Mouse (Mus musculus): ENCODE measurements around the gene Mycn. TPM values are rescaled to one million over a fixed set of nuclear protein-coding genes. Genes with fewer than 3 reads are reported as not detected.
A peak's percentile ranks its signal among the peaks of the same experiment; 100 is the strongest.

The Mycn gene
- polyA plus RNA-seq, 1 experiment from 2014 or later = 57.3 TPM

GRCm38 (mm10) chr12:12941129-12941504 is 597 bp downstream of the Mycn start:
- Histone ChIP-seq H3K4me2 (peak overlapping the region; percentile 92), H3K9ac (peak overlapping the region; percentile 77), H3K4me1 (peaks cover 35% of the 10 kb centered on the region), H3K4me3 (peak overlapping the region; percentile 74), H3K9me3 (no peaks in the 10 kb centered on the region), H3K36me3 (peaks cover 8% of the 10 kb centered on the region; the same call in 1 of the 2 replicates), H3K27ac (peak overlapping the region; percentile 92), H3K27me3 (0 out of 2 replicates have a peak, but pooled peaks cover 3% of the 10 kb centered on the region)
- ATAC-seq (ENCODE audit: borderline replicate concordance, extremely low read depth, low FRiP score, low TSS enrichment) = no peak
- WGBS = 0% methylated on average over 20 of the region's 20 CpGs

DNA sequence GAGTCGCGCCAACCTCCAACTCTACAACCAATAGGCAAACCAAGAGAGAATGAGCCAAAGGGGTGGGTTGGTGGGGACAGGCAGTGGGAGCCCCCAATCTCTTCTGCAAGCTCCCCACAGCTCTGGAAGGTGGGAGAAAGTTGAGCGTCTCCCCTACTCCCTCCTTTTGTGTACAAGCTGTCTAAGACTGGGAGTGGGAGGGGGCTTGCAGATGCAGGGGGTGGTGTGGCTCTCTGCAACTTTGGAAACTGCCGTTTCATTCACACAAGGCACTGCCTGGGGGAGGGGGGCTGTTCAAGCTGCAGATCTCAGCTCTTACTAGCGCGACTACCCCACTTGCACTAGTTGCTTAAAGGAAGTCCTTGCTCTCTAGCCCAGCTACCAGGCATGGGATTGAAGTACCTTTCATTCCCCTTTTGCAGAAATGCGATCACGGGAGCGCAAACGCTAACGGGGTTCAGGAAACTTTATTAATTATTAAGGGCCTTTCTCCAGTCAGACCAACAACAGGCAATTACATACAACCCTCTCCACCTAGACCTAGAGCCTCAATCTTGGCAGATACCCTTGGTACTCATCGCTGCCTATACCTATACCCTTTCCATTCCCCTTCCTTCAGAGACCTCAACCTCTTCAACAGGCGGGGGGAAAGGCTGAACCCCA is 1.1 kb downstream of the Mycn start:
- Histone ChIP-seq H3K9me3 (no peaks in the 10 kb centered on the region), H3K27ac (peak overlapping the region; percentile 92), H3K4me1 (peaks cover 33% of the 10 kb centered on the region), H3K4me3 (peak overlapping the region; percentile 74), H3K4me2 (peak overlapping the region; percentile 92), H3K36me3 (peaks cover 12% of the 10 kb centered on the region), H3K9ac (peak overlapping the region; percentile 77), H3K27me3 (0 out of 2 replicates have a peak, but pooled peaks cover 3% of the 10 kb centered on the region)
- ATAC-seq (ENCODE audit: borderline replicate concordance, extremely low read depth, low FRiP score, low TSS enrichment) = no peak
- WGBS = 1% methylated on average over 13 of the region's 13 CpGs

- Histone ChIP-seq H3K36me3 (peaks cover 13% of the 10 kb centered on the region), H3K9me3 (no peaks in the 10 kb centered on the region), H3K9ac (peak overlapping the region; percentile 77), H3K4me1 (peaks cover 30% of the 10 kb centered on the region), H3K4me2 (peak overlapping the region; percentile 92), H3K27ac (peak overlapping the region; percentile 92), H3K27me3 (0 out of 2 replicates have a peak, but pooled peaks cover 3% of the 10 kb centered on the region), H3K4me3 (peak overlapping the region; percentile 74)
- WGBS = 1% methylated on average over 69 of the region's 69 CpGs
- no peak for ATAC-seq (ENCODE audit: borderline replicate concordance, extremely low read depth, low FRiP score, low TSS enrichment)
Observed at GRCm38 (mm10) chr12:12939581-12940465, 1.9 kb downstream of the Mycn start.

DNA sequence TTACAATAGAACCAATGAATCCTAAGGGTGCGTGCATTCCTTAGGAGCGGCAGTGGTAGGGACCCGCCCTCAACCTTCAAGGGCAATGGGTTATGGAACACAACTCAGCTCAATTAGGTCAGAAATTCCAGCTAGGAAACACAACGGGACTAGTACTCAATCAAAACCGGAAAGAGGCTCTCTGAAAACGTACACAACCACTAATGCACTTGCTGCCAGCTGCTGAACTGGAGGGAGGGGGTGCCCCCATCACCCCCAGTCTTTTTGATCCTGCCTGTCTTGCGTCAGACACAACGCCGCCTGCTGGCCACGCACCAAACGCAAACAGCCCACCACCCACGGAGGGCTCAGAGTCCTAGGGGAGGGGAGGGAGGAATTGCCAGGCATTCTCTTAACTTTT is 2.9 kb downstream of the Mycn start:
- H3K27ac ChIP-seq = peak overlapping the region; percentile 92
- peak overlapping the region; percentile 92 for H3K4me2 ChIP-seq
- no peaks in the 10 kb centered on the region for H3K9me3 ChIP-seq
- 0 out of 2 replicates have a peak, but pooled peaks cover 3% of the 10 kb centered on the region for H3K27me3 ChIP-seq
- ATAC-seq (ENCODE audit: borderline replicate concordance, extremely low read depth, low FRiP score, low TSS enrichment) = no peak
- peak overlapping the region; percentile 77 for H3K9ac ChIP-seq
- WGBS = under 1% methylated on average over 12 of the region's 12 CpGs
- H3K4me3 ChIP-seq = peak overlapping the region; percentile 74
- peaks cover 13% of the 10 kb centered on the region for H3K36me3 ChIP-seq
- H3K4me1 ChIP-seq = peaks cover 30% of the 10 kb centered on the region

- peaks cover 13% of the 10 kb centered on the region for H3K36me3 ChIP-seq
- no peaks in the 10 kb centered on the region for H3K9me3 ChIP-seq
- WGBS = 1% methylated on average over 7 of the region's 7 CpGs
- peak overlapping the region; percentile 77 for H3K9ac ChIP-seq
- H3K4me2 ChIP-seq = peak overlapping the region; percentile 92
- peak overlapping the region; percentile 92 for H3K27ac ChIP-seq
- 0 out of 2 replicates have a peak, but pooled peaks cover 1% of the 10 kb centered on the region for H3K27me3 ChIP-seq
- H3K4me1 ChIP-seq = peaks cover 30% of the 10 kb centered on the region
- ATAC-seq (ENCODE audit: borderline replicate concordance, extremely low read depth, low FRiP score, low TSS enrichment) = peak; percentile 20; the same call in 1 of the 2 replicates
- H3K4me3 ChIP-seq = peak overlapping the region; percentile 74
Observed at GRCm38 (mm10) chr12:12938361-12938760, 3.4 kb downstream of the Mycn start.

- WGBS = 7% methylated on average over 9 of the region's 9 CpGs
- no peaks in the 10 kb centered on the region for H3K27me3 ChIP-seq
- peak overlapping the region; percentile 74 for H3K4me3 ChIP-seq
- H3K9ac ChIP-seq = peak overlapping the region; percentile 77
- peaks cover 30% of the 10 kb centered on the region for H3K4me1 ChIP-seq
- H3K27ac ChIP-seq = peak overlapping the region; percentile 92
- peaks cover 13% of the 10 kb centered on the region for H3K36me3 ChIP-seq
- ATAC-seq (ENCODE audit: borderline replicate concordance, extremely low read depth, low FRiP score, low TSS enrichment) = no peak
- H3K9me3 ChIP-seq = no peaks in the 10 kb centered on the region
- H3K4me2 ChIP-seq = peak overlapping the region; percentile 92
Observed at GRCm38 (mm10) chr12:12937746-12938145, 4.0 kb downstream of the Mycn start.

- WGBS = 48% methylated on average over 30 of the region's 30 CpGs
- H3K27me3 ChIP-seq = no peaks in the 10 kb centered on the region
- peak overlapping the region; percentile 92 for H3K4me2 ChIP-seq
- H3K9me3 ChIP-seq = no peaks in the 10 kb centered on the region
- peaks cover 30% of the 10 kb centered on the region for H3K4me1 ChIP-seq
- H3K4me3 ChIP-seq = peak overlapping the region; percentile 74
- H3K9ac ChIP-seq = peak overlapping the region; percentile 77; the same call in 1 of the 2 replicates
- ATAC-seq (ENCODE audit: borderline replicate concordance, extremely low read depth, low FRiP score, low TSS enrichment) = no peak
- peaks cover 13% of the 10 kb centered on the region for H3K36me3 ChIP-seq
- no peak overlapping the region for H3K27ac ChIP-seq
Observed at GRCm38 (mm10) chr12:12937088-12937487, 4.6 kb downstream of the Mycn start.

DNA sequence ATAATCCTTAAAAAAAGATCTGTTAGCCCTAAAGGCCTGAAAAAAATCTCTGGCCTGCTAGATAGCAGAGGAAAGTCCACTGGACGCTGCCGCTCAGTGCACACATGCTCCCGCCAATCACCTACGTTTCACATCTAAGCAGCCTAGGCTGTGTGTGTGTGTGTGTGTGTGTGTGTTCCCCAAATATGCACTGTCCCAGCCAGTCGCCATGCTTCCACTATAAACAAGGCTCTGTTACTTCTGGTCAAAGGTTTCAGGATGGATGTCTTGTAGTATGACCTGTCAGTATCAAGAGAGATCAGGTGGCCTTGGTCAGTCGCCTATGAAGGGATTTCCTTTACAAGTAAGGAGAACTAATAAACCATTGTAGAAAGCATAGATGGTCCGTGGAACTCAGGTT is 9.5 kb downstream of the Mycn start:
- no peak for ATAC-seq (ENCODE audit: borderline replicate concordance, extremely low read depth, low FRiP score, low TSS enrichment)
- Histone ChIP-seq H3K4me2 (no peak overlapping the region), H3K4me1 (peaks cover 4% of the 10 kb centered on the region), H3K27ac (no peak overlapping the region), H3K36me3 (peaks cover 13% of the 10 kb centered on the region), H3K27me3 (no peaks in the 10 kb centered on the region), H3K4me3 (no peak overlapping the region), H3K9me3 (no peaks in the 10 kb centered on the region), H3K9ac (no peak overlapping the region)
- WGBS = 70% methylated on average over 7 of the region's 7 CpGs

GRCm38 (mm10) chr12:12928239-12928638 is 13.5 kb downstream of the Mycn start:
- Histone ChIP-seq H3K27me3 (no peaks in the 10 kb centered on the region), H3K4me1 (no peaks in the 10 kb centered on the region), H3K4me2 (no peak overlapping the region), H3K36me3 (no peaks in the 10 kb centered on the region), H3K4me3 (no peak overlapping the region), H3K27ac (no peak overlapping the region), H3K9ac (no peak overlapping the region), H3K9me3 (no peaks in the 10 kb centered on the region)
- no peak for ATAC-seq (ENCODE audit: borderline replicate concordance, extremely low read depth, low FRiP score, low TSS enrichment)
- 65% methylated on average over 3 of the region's 3 CpGs for WGBS

DNA sequence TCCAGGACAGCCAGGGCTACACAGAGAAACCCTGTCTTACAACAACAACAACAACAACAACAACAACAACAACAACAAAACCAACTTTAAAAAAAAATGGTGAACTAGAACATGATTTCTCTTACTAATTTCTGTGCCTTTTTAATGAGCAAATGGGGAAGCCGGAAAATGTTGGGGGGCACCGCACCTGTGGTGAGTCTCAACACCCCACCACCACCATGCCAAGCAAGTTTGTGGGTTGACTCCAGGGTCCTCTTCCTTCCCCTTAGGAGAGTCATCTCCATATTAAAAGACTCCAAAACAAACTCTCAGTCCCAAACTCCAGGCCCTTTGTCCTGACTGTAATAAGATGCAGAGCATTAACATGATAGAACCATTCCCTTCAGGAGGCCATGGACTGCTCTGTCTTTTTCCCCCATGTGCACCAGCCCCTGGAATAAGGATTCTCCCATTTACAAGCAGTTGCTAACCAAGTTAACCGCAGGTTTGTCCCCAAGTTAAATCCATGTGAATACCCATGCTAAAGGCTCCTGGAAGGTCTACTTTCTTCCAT is 14.7 kb downstream of the Mycn start:
- Histone ChIP-seq H3K9me3 (no peaks in the 10 kb centered on the region), H3K27me3 (no peaks in the 10 kb centered on the region), H3K9ac (no peak overlapping the region), H3K4me2 (no peak overlapping the region), H3K4me3 (no peak overlapping the region), H3K4me1 (no peaks in the 10 kb centered on the region), H3K36me3 (no peaks in the 10 kb centered on the region), H3K27ac (no peak overlapping the region)
- no peak for ATAC-seq (ENCODE audit: borderline replicate concordance, extremely low read depth, low FRiP score, low TSS enrichment)
- 91% methylated on average over 3 of the region's 3 CpGs for WGBS

DNA sequence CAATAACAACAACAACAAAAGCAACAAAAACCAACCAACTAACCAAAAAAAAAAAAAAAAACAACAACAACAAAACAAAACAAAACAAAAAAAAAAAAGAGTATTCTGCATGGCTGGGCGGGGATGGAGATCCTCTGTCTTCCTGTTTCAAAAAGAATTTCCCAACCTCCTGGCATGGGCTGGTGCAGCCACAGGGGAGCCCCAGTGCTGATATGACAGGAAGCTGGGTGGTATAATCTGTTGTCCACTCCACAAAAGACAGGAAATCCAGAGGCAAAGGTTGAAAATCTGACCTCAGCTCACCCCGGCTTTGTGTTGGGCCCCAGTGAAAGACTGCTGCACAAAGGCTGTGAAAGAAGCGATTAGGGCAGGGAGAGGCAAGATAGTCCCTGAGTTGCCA is 17.3 kb downstream of the Mycn start:
- Histone ChIP-seq H3K4me2 (no peak overlapping the region), H3K36me3 (no peaks in the 10 kb centered on the region), H3K9me3 (no peaks in the 10 kb centered on the region), H3K4me3 (no peak overlapping the region), H3K9ac (no peak overlapping the region), H3K27ac (no peak overlapping the region), H3K27me3 (no peaks in the 10 kb centered on the region), H3K4me1 (peaks cover 5% of the 10 kb centered on the region; the same call in 1 of the 2 replicates)
- 68% methylated on average over 3 of the region's 3 CpGs for WGBS
- ATAC-seq (ENCODE audit: borderline replicate concordance, extremely low read depth, low FRiP score, low TSS enrichment) = no peak

Data from lung, embryonic 15.5 days (tissue).